Mouse (Mus musculus) midbrain, embryonic 12.5 days (tissue): ENCODE data around the gene Phox2a. TPM values are rescaled to one million over a fixed set of nuclear protein-coding genes. Genes with fewer than 3 reads are reported as not detected.

ENCODE experiments used
- ATAC-seq: fragments of 200-750 bp; cut with Nextera tagmentation; 2 replicates; pipeline ENCODE4 v1.8.0; 2017; ENCODE audit warnings: low read depth, moderate TSS enrichment, moderate library complexity; ENCODE audit not compliant: low FRiP score
- H3K27ac ChIP-seq: fragments of 300-500 bp; sonication (generic); replicated peaks from 2 replicates; pipeline ENCODE4 v1.5.1; 2016; ENCODE audit warnings: mild to moderate bottlenecking
- H3K27me3 ChIP-seq: fragments of 300-500 bp; sonication (generic); 2 replicates; pipeline ENCODE4 v1.6.1; 2016; ENCODE audit warnings: mild to moderate bottlenecking
- H3K36me3 ChIP-seq: fragments of 300-500 bp; sonication (generic); 2 replicates; pipeline ENCODE4 v1.6.1; 2016
- H3K4me1 ChIP-seq: fragments of 300-500 bp; sonication (generic); 2 replicates; pipeline ENCODE4 v1.6.1; 2016
- H3K4me2 ChIP-seq: fragments of 300-500 bp; sonication (generic); replicated peaks from 2 replicates; pipeline ENCODE4 v1.6.1; 2016; ENCODE audit warnings: mild to moderate bottlenecking, moderate library complexity
- H3K4me3 ChIP-seq: fragments of 300-500 bp; sonication (generic); 2 replicates; pipeline ENCODE4 v1.5.1; 2016; ENCODE audit warnings: mild to moderate bottlenecking
- H3K9ac ChIP-seq: fragments of 300-500 bp; sonication (generic); replicated peaks from 2 replicates; pipeline ENCODE4 v1.6.1; 2016; ENCODE audit warnings: mild to moderate bottlenecking, moderate library complexity
- H3K9me3 ChIP-seq: fragments of 300-500 bp; sonication (generic); 2 replicates; pipeline ENCODE4 v1.6.1; 2016; ENCODE audit warnings: mild to moderate bottlenecking
- WGBS: fragments of 180-500 bp; shearing (Covaris S2); methylation state at CpG from one replicate; pipeline ENCODE4 v1.1.7; 2016; 5-methylcytosine and 5-hydroxymethylcytosine counted together
- polyA plus RNA-seq: library from polyadenylated mRNA; unstranded; fragments of >200 nt; fragmentation: Nextera tagmentation; extraction: Ambion mirVana; gene quantifications from 2 replicates; pipeline ENCODE4 v1.2.1, GENCODE M21; 2016

The Phox2a gene
- 0.43 and 0.46 TPM in 2 replicates for polyA plus RNA-seq

DNA sequence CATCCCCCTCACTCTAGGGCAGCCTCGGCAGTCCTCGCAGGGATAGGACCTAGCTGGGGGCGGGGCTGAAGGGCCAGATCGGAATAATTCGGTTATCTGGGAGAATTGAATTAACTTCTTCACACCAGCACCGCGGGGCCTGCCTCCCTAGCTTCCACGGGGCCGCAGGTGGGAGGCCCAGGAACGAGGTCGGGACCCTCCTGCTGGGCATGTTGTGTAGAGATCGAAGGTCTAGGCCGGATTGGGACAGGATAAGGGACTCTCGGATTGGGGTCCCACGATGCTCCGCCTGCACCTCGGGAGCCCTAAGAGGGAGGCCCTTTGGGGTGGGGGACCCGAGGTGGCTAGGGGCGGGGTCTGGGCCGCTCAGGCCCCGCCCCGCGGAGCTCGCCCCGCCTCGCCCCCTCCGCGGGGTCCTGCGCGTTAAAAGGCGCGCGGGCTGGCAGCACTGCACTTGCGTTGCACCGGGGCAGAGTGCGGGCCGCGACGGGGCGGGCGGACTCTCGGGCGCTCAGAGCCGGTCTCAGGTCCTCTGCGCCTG, at the start of gene Phox2a:
Gene Phox2a (plus strand): TSS at position 453 of the 541 bp plus-strand sequence.
- Histone ChIP-seq H3K9ac (peak within 1 kb of the TSS; percentile 24; the same call in 1 of the 2 replicates), H3K4me3 (peak within 1 kb of the TSS; percentile 37), H3K4me2 (peak within 1 kb of the TSS; percentile 49), H3K27me3 (peaks cover 69% of the 10 kb centered on the region), H3K4me1 (peaks cover 33% of the 10 kb centered on the region), H3K27ac (no peak within 1 kb of the TSS), H3K36me3 (no peaks in the 10 kb centered on the region), H3K9me3 (peaks cover 5% of the 10 kb centered on the region; the same call in 1 of the 2 replicates)
- WGBS, result 2% methylated on average over 45 of the region's 45 CpGs
- no peak for ATAC-seq

DNA sequence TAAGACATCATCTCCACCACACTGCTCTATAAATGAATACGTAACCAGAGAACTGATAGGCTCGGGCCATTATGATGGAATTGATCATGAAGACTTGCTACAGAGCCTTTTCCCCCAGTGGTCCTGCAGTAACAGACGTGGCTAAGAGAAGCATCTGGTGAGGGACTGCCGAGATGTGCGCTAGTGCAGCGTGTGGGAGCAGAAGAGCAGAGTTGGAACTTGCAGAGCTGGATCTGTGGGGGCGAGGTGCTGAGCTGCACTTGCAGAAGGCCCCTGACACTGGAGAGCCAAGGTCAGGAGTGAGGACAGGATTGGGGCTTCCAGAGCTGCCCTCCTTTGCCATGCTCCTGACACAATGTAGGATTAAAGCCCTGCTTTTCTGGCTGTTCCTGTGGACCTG, 48.1 kb upstream of the Phox2a start:
- H3K27ac ChIP-seq, result no peak overlapping the region
- ATAC-seq, result no peak
- H3K4me1 ChIP-seq, result peaks cover 10% of the 10 kb centered on the region
- no peaks in the 10 kb centered on the region for H3K27me3 ChIP-seq
- no peak overlapping the region for H3K4me3 ChIP-seq
- H3K4me2 ChIP-seq, result no peak overlapping the region
- no peak overlapping the region for H3K9ac ChIP-seq
- H3K36me3 ChIP-seq, result peaks cover 13% of the 10 kb centered on the region; the same call in 1 of the 2 replicates
- 77% methylated on average over 7 of the region's 7 CpGs for WGBS
- H3K9me3 ChIP-seq, result no peaks in the 10 kb centered on the region

DNA sequence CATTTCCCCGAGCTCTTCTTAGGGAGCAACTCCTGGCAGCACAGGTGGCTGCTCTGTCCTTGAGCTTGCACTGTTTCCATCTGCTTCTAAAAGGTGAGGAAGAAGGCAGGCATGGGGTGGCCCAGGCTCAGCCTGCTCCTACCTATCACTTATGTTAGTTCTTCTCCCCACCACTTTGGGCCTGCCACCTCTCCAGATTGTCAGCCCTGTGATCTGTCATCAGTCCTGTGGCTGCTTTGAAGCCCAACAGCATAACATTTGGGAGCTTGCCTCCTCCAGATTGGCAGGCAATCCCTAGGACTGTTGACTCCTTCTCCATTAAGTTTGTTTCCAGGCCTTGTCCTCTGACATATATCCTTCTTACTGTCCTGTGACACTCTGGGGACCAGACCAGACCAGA, 46.5 kb upstream of the Phox2a start:
- Histone ChIP-seq H3K9me3 (no peaks in the 10 kb centered on the region), H3K36me3 (0 out of 2 replicates have a peak, but pooled peaks cover 8% of the 10 kb centered on the region), H3K27ac (no peak overlapping the region), H3K27me3 (no peaks in the 10 kb centered on the region), H3K4me3 (no peak overlapping the region), H3K4me2 (no peak overlapping the region), H3K9ac (no peak overlapping the region), H3K4me1 (peaks cover 10% of the 10 kb centered on the region)
- no peak for ATAC-seq
- 72% methylated on average over 1 of the region's 1 CpGs for WGBS

DNA sequence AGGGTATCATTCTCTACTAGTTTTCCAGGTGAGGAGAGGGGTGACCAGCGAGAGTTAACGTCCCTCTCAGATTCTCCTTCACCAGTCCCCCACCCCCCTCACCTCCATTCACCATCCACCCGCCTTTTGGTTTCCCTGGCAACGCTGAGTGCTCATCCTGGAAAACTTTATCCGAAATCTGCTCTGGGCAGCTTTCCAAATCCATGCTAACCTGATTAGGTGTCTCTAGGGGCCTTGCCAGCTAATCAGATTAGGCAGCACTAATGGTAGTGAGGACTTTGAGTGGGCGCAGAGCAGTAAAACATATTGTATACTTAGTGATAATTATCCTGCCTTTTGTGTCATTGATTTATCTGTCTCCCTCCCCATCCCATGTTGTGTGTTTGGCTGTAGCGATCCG, 45.4 kb upstream of the Phox2a start:
- H3K27ac ChIP-seq, result no peak overlapping the region
- H3K4me1 ChIP-seq, result peaks cover 10% of the 10 kb centered on the region
- H3K9ac ChIP-seq, result no peak overlapping the region
- ATAC-seq, result no peak
- no peak overlapping the region for H3K4me2 ChIP-seq
- H3K36me3 ChIP-seq, result 0 out of 2 replicates have a peak, but pooled peaks cover 8% of the 10 kb centered on the region
- H3K27me3 ChIP-seq, result no peaks in the 10 kb centered on the region
- 26% methylated on average over 8 of the region's 8 CpGs for WGBS
- H3K4me3 ChIP-seq, result no peak overlapping the region
- H3K9me3 ChIP-seq, result no peaks in the 10 kb centered on the region

DNA sequence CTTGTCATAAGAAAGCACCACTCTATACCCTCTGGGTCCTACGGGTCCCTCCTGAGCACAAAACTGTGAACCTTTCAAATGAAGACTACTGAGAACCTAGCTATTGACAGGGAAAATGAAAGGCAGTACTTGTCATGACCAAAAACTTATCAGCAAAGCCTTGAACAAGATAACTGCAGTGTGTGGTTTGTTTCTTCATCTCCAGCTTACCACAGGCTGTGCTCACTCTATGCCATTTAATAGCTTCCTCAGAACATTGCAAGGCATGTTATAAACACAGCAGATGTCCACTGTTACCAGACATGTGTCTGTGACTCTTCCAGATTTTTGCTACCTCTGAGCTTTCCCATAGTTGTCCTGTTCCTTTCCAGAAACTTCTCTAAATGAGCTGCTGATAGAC, 41.1 kb upstream of the Phox2a start:
- Histone ChIP-seq H3K9ac (no peak overlapping the region), H3K4me1 (peaks cover 10% of the 10 kb centered on the region), H3K27ac (no peak overlapping the region), H3K9me3 (no peaks in the 10 kb centered on the region), H3K36me3 (0 out of 2 replicates have a peak, but pooled peaks cover 17% of the 10 kb centered on the region), H3K27me3 (no peaks in the 10 kb centered on the region), H3K4me2 (no peak overlapping the region), H3K4me3 (no peak overlapping the region)
- no peak for ATAC-seq
- WGBS, result 93% methylated on average over 1 of the region's 1 CpGs

DNA sequence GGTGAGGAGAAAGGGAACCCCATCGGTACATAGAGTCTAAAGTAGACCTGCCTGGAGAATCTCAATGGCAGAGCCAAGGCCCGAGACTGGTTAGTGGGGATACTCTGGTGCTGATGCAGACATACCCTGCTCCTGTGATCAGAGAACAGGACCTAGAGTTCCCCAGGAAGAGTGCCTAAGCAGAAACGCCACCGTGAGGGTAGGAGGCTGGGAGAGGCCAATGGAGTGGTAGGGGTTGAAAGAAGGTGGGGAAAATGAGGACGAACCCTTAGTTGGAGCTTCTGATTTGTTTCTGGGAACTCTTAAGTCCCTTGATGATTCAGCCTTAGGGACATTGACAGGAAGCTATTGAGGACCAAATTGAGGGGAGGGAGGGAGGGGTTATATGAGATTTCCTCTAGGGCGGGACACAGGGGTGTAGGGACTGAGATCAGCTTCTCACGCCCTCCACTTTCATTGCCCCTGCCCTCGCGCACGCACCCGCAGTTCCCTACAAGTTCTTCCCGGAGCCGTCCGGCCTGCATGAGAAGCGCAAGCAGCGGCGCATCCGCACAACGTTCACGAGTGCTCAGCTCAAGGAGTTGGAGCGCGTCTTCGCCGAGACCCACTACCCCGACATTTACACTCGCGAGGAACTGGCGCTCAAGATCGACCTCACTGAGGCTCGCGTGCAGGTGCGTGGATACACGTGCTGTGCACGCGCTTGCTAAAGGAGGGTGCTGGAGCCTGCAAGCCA, 2.4 kb downstream of the Phox2a start:
- Histone ChIP-seq H3K9me3 (no peaks in the 10 kb centered on the region), H3K36me3 (peaks cover 20% of the 10 kb centered on the region), H3K9ac (no peak overlapping the region), H3K4me1 (peaks cover 33% of the 10 kb centered on the region), H3K4me3 (peak overlapping the region; percentile 47), H3K4me2 (peak overlapping the region; percentile 75), H3K27me3 (peaks cover 82% of the 10 kb centered on the region), H3K27ac (no peak overlapping the region)
- ATAC-seq, result no peak
- WGBS, result 4% methylated on average over 35 of the region's 35 CpGs

DNA sequence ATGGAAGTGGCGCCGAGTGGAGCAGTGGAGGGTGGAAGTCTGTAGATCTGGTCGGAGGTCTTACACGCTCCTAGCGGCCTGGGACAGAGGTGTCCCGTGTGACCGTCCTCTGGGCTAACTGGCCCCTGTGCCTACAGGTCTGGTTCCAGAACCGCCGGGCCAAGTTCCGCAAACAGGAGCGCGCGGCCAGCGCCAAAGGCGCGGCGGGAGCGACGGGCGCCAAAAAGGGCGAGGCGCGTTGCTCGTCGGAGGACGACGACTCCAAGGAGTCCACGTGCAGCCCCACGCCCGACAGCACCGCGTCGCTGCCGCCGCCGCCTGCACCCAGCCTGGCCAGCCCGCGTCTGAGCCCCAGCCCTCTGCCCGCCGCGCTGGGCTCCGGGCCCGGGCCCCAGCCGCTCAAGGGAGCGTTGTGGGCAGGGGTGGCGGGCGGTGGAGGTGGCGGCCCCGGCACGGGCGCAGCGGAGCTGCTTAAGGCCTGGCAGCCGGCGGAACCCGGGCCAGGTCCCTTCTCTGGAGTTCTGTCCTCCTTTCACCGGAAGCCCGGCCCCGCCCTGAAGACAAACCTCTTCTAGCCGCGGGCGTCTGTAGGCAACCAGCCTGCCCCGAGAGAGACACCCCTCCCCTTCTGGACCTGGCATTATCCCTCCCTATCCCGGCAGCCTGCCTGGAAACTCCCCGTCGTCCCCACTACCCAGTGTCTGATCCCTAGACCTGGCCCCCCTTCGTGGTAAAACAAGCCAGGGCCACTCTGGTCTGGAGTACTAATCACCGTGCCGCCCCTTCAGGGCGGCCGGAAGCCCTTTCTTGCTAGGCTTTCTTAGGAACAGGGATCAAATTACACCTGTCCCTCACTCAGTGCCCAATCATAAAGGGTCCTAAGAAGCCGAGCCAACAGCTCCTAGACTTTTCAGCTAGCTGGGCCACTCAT, 3.7 kb downstream of the Phox2a start:
- Histone ChIP-seq H3K9me3 (no peaks in the 10 kb centered on the region), H3K9ac (peak overlapping the region; percentile 60), H3K4me3 (peak overlapping the region; percentile 47), H3K27ac (no peak overlapping the region), H3K4me2 (peak overlapping the region; percentile 75), H3K27me3 (peaks cover 77% of the 10 kb centered on the region), H3K4me1 (peaks cover 33% of the 10 kb centered on the region), H3K36me3 (peaks cover 33% of the 10 kb centered on the region)
- WGBS, result under 1% methylated on average over 71 of the region's 71 CpGs
- peak; percentile 83 for ATAC-seq

DNA sequence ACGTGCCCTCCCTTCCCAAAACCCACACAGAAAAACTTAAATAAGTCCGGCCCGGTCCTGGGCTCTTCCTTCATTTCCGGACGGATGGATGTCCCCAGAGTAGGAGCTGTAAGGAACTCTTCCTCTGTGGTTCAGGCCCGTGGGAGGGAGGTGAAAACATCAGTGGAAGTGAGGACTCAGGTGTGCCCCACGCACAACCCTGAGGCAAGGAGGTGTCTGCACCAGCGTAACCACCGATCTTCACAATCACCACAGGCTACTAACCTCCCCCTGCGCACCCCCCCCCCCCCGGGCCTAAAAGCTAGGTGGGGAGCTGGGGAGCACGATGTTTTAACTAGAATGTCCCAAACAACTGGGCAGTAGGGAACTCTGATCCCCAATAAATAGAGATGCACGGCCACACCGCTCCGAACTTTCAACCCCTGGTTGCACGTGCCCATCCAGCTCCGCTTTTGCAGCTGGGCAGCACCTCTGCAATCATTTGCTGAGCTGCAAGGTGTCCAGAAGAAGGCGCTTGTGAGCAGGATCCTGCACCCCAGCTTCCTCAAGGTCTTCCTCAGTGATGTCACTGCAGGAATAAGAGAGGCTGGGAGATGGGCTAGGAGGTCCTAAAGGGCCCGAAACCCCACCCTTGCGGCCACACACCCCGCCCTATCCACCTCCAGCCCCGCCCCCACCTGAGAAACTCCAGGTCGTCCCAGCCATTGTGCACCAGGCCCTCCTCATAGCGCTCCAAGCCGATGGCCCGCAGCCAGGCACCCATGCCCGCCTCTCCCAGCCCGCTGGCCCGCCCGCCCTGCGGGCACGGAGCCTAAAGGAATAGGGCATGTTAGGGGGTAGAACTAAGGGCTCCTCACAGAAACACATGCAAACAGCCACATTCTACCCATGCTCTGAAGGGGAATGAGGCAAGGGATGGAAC, 5.0 kb downstream of the Phox2a start:
- H3K9ac ChIP-seq, result no peak overlapping the region
- H3K4me2 ChIP-seq, result no peak overlapping the region
- peak; percentile 13; the same call in 1 of the 2 replicates for ATAC-seq
- peaks cover 64% of the 10 kb centered on the region for H3K27me3 ChIP-seq
- WGBS, result 34% methylated on average over 32 of the region's 32 CpGs
- no peak overlapping the region for H3K4me3 ChIP-seq
- no peaks in the 10 kb centered on the region for H3K9me3 ChIP-seq
- H3K4me1 ChIP-seq, result peaks cover 26% of the 10 kb centered on the region
- peaks cover 46% of the 10 kb centered on the region for H3K36me3 ChIP-seq
- H3K27ac ChIP-seq, result no peak overlapping the region

DNA sequence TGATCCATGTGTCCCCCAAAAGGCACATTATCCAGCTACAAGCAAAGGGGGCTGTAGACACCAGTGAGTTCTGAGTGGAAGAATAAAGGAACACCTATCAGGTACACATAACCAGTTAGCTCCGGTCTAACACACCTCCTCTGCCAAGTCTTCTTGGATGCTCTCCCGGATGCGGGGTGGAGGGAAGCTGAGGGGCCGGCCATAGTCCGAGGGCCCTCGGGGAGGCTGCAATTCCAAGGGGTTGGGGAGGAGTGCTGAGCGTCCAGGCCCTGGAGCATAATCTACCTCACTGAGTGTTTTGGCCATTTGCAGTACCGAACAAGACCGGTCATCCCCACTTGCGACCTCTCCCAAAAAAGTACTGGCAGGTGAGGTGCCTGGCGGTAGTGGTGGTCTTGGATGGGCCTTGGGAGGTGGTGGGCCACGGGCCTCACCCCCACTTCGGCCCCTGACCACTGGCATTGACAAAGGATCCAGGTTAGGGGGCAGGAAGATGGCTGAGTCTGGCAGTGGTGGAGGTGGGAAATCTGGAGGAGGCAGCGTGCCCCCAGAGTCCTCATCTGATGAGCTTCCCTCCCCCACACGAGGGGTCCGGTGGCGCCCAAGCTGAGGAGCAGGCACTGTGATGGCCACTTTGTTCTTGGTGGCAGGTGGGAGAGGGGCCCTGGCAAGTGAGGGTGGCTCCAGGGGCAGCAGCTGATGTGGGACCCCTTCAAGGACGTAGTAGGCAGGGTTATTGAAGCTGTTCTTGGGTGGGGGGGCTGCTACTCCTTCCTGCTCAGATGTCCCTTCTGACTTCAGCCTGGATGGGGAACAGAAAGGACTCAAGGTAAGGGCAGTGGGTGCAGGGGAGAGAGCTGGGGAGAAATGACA, 5.9 kb downstream of the Phox2a start:
- Histone ChIP-seq H3K36me3 (peaks cover 55% of the 10 kb centered on the region), H3K27me3 (peaks cover 55% of the 10 kb centered on the region)
- ATAC-seq, result no peak

DNA sequence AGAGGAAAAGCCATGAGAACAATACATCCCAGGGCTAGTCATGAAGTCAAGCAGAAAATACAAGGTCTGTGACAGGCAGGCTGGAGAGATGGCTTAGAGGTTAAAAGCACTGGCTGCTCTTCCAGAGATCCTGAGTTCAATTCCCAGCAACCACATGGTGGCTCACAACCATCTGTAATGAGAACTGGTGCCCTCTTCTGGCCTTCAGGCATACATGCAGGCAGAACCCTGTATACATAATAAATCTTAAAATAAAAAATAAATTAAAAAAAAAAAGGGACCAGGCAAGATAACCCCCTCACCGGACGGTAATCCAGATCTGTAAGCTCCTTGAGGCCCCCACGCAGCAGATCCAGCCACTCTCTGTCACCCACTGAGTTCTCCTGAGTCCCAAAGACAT, 12.3 kb downstream of the Phox2a start:
- H3K27me3 ChIP-seq, result no peaks in the 10 kb centered on the region
- H3K4me1 ChIP-seq, result peaks cover 15% of the 10 kb centered on the region
- no peaks in the 10 kb centered on the region for H3K9me3 ChIP-seq
- no peak overlapping the region for H3K9ac ChIP-seq
- 95% methylated on average over 3 of the region's 3 CpGs for WGBS
- no peak overlapping the region for H3K27ac ChIP-seq
- ATAC-seq, result no peak
- no peak overlapping the region for H3K4me2 ChIP-seq
- H3K4me3 ChIP-seq, result no peak overlapping the region
- H3K36me3 ChIP-seq, result peaks cover 79% of the 10 kb centered on the region

More for the DNA sequence above, 5.9 kb downstream of the Phox2a start:
- Histone ChIP-seq H3K4me1 (peaks cover 20% of the 10 kb centered on the region), H3K9ac (no peak overlapping the region), H3K27ac (no peak overlapping the region), H3K4me3 (no peak overlapping the region), H3K4me2 (no peak overlapping the region), H3K9me3 (no peaks in the 10 kb centered on the region)
- 86% methylated on average over 18 of the region's 18 CpGs for WGBS
